Mouse (Mus musculus) right cerebral cortex, adult 2 months (tissue): Measurements from ENCODE around the gene Zfp512b.

Experiments
- DNase-seq, 2 experiments: peaks; one replicate each; pipeline ENCODE4 v3.0.0; 2021 to 2022; ENCODE audit warnings: low spot score in 2 of 2

The Zfp512b gene

DNA sequence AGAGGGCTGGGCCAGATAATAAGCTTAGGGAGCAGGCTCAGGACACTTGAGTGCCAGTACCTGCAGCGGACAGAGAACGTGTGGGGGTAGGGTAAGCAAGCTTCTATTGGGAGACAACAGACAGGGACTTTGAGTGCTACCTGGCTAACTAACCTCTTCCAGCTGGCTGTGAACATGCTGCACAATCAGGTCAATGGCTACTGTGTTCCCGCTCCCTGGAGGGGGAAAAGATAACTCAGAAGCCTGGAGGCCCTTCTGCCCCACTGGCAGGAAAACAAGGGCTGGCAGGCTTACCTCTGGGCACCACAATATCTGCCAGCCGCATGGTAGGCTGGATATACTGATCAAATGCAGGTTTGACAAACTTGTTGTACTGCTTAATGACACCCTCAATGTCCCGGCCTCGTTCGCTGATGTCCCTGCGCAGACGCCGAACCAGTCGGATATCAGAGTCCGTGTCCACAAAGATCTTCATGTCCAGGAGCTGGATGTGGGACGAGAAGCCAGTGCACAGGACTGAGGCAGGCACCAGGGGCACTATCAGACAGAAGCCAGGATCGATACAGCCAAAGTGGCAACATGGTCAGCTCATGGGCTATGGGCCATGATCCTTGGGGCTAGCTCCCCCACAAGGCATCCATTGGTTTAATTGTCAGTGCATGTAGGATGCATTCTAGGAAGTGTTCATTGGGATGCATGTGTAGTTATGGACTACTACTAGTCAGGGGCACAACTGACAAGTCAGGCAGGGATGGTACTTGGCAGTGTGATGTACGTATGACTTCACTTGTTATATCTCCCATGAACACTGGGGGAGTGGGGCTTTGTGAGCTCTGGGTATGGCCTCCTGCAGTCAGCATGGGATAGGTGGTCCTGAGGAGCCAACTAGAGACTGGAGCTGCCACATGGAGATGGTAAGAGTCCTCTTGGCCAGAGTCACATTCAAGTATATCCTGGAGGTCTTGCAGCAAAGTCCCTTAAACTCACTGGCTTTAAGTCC, 19.4 kb downstream of the Zfp512b start:
- DNase-seq, result no peak

DNA sequence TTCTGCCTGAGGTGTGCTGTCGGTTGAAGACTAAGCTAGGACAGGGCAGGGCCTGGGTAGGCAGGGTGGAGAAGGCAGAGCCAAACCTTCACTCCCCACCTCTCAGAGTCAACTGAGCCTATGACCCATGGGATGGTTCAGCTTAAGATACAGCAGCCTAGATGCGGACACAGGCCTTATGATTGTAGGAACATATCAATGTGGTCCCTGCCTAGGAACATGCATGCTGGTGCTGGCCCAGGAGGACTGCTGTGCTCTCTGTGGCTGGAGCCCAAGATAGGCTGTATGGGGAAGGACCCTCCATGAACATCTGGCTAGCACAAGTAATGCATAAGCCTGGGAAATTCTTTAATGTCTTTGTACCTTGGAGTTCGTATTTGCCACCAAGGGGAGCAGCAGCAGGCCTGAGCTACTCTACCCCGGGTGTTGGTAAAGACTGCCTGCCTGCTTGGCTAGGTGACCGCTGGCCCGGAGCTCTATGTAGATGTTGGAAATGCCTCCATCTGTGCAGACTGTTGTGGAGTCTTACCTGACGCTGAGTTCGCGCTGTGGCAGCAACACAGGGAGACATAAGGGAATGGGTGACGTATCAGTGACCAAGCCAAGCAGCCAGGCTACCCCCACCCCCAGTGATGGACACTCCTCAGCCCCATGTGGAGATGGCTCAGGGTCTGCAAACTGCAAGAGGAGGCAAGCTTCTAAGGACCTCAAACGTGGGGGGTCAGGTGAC, 20.5 kb downstream of the Zfp512b start:
- no peak for DNase-seq

DNA sequence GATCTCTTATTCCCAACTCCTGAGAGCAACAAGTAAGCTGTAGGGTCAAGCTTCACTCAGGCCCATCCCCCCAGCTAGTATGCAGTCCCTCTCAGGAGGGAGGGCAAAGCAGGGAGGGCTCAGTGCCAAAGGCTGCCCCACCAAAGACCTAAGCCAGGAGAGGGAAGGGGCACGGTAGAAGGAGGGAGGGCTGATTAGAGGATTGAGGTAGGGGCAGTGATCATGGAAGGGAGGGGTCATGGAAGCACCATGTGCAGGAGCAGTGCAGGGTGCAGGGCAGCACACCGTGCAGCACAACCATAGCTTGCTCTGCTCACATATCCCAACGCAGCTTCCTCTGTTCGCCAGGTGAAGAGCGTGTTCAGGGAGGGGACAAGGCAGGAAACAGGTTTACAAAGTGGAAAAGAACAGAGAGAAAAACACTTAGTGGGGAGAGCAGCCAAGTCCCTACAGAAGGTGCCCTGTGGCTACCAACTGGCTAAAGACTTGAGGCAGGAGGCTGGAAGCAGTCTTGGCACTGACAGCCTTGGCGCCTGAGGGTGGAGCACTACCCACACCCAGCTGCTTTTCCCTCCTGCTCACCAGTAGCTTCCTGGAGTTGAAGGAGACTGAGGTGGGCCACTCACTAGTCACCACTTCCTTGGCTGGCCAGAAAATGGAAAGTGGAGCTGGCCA, 21.5 kb downstream of the Zfp512b start:
- DNase-seq, result no peak

DNA sequence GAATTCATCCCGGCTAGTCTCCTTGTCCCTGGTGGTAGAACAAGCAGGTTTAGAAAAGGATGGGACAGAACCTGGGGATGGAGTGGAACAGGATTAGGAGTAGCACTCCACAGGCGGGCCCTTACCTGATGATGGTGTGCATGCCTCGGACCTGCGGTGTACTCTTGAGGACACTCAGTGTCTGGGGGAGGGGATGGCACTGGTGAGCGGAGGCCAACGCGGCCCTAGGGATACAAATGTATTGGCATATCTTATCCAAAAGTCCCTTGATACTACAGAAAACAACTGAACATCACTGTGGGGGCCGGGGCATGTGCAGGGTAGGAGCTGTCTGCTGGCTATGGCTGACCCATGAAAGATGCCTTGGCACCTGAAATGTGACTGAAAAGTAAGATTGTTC, 22.2 kb downstream of the Zfp512b start:
- no peak for DNase-seq

DNA sequence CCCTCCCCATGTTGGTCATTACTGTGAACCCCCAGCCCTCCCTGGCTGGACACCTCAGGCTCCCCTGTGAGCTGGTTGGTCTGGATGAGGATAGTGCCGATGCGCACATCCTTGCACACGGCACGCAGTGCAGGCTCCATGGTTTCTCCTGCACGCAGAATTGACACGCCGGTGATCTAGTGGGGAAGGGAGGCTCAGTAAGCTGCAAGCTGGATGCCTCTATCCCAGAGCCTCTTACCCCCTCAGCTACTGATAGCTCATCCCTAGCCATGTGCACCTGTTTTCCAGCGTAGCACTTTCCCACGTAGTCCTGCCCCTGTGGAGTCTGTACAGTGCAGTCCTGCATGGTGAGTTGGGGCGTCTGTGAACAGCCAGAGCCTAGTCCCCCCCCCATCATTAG, 22.7 kb downstream of the Zfp512b start:
- no peak for DNase-seq

DNA sequence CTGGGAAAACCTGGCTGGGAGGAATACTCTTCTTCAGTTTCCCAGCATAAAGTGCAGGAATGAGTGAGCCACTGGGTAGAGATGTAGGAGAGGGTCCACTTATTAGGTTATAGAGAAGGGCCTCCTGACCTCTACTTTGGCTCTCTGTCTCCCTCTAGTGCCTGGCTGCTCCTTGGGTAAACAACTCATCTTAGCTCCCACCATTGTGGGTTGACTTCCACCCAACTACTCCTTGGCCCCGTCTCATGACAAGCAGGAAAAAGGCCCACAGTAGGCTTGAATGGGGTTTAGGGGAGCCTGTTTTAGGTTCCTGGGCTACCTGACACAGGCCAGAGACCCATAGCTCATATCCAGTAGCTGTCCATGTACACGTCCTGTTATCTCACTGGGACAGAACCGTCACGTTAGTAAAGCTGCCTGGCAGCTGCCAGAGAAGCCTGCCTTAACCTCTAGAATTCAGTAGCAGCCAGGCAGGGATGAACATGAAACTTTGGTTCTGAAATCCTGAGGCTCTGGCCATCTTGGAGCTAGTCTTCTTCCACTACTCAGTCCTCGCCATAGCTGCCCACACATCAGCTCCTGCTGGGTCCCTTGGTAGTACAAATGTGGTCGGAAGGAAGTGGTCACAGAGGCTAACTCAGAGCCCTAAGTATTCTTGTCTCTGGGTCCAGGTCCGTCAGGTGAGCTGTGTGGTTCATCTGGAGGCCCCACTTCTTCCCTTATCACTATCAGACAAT, 24.2 kb downstream of the Zfp512b start:
- no peak for DNase-seq

DNA sequence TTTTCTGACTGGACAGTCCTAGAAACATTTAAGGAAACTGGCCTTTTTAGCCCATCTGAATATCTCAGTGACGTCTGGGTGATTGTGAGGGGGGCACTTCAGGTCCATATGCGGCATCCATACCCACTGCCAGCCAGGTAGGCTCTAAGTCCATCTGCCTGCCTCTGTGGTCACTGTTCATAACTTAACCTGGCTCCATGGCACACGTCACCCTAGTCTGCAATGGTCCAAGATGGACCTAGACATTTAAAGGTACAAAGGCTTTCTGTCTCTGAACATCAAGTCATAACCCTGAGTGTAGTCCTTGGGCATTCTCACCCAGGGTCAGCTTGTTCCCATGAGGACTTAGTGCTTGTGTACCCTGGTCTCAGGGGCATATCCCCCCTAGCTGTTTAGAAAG, 25.3 kb downstream of the Zfp512b start:
- no peak for DNase-seq

DNA sequence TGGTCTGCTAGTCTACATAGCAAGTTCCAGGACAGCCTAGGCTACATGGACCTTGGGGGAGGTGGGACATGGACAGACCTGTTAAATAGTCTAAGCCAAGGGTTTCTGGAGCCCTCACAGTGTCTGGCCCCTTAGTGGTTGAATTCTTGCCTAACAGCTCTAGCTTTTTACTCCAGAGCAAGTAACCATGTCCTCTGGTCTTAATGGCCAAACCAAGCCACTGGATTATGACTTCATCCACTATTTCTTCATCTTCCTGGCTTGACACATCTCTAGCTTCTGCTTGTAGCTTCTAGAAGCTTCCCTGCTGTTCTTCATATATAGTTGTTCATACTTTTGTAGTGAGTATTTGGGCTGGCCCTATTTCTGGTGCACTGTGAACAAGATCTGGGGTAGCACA, 38.8 kb downstream of the Zfp512b start:
- no peak for DNase-seq

DNA sequence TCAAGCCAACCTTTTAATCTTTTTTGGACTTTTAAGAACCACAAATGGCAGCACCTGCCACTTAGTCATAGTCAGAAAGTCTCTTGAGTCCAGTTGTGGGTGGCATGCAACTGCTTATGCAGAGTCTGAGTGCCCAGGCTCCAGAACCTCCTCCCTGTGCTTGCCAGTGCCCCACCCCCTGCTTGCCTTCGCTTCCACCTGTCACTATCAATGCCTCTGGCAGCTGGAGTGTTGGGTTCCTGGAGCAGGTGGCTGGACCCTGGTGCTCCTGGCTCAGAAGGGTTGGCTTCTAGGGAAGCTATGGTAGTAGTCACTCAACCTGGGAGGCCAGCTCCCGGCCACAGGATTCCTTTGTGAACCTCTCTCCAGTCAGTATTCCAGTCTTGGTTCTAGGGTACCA, 42.4 kb downstream of the Zfp512b start:
- DNase-seq, result no peak

DNA sequence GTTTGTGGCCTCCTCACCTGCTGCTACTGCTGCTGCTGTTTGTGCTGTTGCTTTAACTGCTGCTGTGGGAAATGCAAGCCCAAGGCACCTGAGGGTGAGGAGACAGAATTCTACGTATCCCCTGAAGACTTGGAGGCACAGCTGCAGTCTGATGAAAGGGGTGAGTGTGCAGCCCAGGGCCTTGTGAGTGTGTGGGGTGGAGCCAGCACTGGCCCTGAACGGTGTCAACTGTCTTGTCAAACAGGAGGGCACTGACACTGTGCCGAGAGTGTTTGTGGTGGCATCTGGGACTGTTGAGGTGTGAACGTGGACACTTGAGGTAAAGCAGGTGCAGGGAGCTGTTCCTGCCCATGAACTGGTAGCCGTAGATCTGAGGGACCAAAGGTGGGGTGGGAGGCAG, 43.9 kb downstream of the Zfp512b start:
- DNase-seq, result no peak

DNA sequence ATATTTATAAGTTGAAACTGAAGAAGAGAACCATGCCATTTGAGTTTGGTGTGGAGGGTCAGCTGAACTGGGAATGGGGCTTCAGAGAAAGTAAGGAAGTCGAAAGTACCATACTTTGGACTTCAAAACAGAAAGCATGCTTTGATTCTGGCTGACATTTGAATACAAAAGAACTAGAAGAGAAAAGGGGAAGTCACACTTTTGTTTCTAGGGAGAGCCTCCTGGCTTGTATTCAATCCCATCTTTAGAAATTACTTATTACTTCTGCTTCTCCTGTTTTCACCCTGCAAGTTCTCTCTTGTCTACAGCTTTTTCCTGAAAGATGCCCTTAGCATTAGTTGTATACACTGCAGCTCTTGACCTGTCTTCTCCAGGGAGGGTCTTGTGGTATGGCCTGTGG, 44.4 kb downstream of the Zfp512b start:
- no peak for DNase-seq

DNA sequence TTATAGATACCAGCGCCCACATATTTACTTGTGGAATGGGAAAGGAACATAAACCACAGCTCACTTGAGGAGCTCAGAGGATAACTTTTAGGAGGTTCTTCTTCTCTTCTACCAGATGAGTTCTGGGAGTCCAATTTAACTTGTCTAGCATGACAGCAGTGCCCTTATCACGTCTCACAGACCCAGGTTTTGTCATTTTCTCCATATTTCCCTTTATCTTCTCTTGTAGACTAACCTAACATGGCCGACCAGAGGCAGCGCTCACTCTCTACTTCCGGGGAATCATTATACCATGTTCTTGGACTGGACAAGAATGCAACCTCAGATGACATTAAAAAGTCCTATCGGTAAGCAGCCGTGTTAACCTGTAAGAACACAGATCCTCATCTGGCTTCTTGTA, 46.5 kb downstream of the Zfp512b start:
- no peak for DNase-seq

DNA sequence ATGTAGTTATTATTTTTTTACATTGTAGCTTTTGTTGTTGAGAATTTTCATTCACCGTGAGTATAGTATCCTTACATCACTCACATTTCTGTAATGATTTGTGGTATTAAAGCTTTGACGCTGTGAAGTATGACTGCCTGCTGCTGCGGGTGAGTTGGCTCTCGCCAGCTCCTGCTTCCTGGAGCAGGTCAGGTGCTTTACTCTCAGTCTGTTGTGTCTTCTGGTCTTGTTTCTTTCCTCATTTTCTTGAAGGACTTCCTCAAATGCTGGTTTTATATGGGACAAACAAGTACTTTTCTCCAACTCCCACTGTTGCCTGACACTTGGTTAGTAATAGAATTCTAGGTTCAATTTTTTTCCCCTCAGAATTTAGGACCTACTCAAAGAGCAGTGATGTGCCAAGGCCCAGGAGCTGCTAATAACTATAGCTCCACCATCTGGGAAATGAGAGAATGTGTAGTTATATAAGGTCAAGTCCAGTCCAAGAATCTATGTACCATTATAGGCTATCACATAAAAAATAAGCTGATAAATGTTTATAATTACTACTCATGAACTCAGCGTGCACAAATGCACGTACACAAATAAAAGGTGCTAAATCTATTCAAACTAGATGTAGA, 50.7 kb downstream of the Zfp512b start:
- no peak for DNase-seq

DNA sequence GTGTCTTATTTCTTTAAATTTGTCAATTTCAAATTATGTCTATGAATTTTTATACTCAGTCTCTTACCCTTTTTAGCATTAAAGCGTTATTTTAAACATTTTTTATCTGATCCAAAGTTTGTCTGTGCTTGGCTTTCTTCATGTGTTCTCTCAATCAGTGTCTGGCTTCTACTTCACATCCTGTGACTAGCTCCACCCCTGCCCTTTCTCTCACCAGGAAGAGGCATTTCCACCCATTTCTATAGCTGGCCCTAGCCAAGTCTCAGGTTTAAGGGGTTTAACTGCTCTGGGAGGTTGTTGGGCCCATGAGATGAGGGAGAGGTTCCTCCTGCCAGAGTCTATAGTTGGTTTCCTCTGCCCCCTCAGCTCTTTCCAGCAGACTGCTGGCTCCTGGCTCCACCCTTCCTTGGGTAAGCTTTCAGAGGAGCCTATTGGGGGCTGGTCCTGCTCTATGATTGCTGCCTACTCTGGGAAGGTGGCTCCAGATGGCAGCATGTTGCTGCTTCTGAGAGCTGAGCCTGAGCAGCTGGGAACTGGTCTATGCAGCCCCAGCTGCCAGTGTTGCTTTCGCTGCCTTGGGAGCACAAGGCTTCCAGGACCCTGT, 55.1 kb downstream of the Zfp512b start:
- peak; percentile 66 to 75 for DNase-seq

DNA sequence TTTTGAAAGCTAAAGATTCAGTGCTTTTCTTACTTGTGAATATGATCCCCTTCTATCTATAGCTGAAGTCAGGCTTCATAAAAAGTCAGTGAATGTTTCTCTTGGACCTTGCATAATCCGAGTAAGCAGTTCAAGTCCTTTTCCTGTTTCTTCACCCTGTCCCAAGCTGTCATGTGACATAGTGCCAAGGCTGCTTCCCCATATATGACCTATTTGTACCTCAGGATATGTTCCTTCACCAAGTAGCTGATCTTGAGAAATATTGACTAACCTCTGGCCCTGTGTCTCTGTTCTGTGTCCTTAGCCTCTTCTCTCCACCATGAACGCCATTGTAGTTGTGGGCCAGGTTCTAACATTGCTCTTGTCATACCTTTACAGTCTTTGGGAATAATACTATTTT, 56.2 kb downstream of the Zfp512b start:
- no peak for DNase-seq

DNA sequence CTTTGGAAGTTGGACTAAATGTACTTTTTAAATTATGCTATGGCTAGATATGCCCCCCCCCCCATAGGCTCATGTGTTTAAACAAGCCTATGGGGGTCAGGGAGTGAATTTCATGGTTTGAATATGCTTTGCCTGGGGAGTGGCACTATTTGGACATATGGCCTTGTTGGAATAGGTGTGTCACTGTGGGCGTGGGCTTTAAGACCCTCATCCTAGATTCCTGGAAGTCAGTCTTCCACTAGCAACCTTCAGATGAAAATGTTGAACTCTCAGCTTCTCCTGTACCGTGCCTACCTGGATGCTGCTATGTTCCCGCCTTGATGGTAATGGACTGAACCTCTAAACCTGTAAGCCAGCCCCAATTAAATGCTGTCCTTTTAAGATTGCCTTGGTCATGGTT, 60.0 kb downstream of the Zfp512b start:
- no peak for DNase-seq
